Mouse (Mus musculus) forebrain, embryonic 15.5 days (tissue): ENCODE data around the gene Mtln. TPM values are rescaled to one million over a fixed set of nuclear protein-coding genes. Genes with fewer than 3 reads are reported as not detected.

ENCODE experiments used
- ATAC-seq: fragments of 200-750 bp; cut with Nextera tagmentation; replicated peaks from 2 replicates; pipeline ENCODE4 v1.8.0; 2017; ENCODE audit warnings: mild to moderate bottlenecking, moderate TSS enrichment, moderate library complexity
- H3K27ac ChIP-seq: fragments of 300-500 bp; sonication (generic); replicated peaks from 2 replicates; pipeline ENCODE4 v1.5.1; 2015; ENCODE audit warnings: mild to moderate bottlenecking, inconsistent platforms
- H3K27me3 ChIP-seq: fragments of 300-500 bp; sonication (generic); 2 replicates; pipeline ENCODE4 v1.6.1; 2015; ENCODE audit warnings: inconsistent platforms
- H3K36me3 ChIP-seq: fragments of 300-500 bp; sonication (generic); 2 replicates; pipeline ENCODE4 v1.6.1; 2015; ENCODE audit warnings: mild to moderate bottlenecking, inconsistent platforms
- H3K4me1 ChIP-seq: fragments of 300-500 bp; sonication (generic); 2 replicates; pipeline ENCODE4 v1.6.1; 2015; ENCODE audit warnings: inconsistent platforms
- H3K4me2 ChIP-seq: fragments of 300-500 bp; sonication (generic); replicated peaks from 2 replicates; pipeline ENCODE4 v1.6.1; 2015; ENCODE audit warnings: mild to moderate bottlenecking, inconsistent platforms
- H3K4me3 ChIP-seq: fragments of 300-500 bp; sonication (generic); 2 replicates; pipeline ENCODE4 v1.5.1; 2015; ENCODE audit warnings: mild to moderate bottlenecking, inconsistent platforms
- H3K9ac ChIP-seq: fragments of 300-500 bp; sonication (generic); replicated peaks from 2 replicates; pipeline ENCODE4 v1.6.1; 2015; ENCODE audit warnings: mild to moderate bottlenecking, inconsistent platforms
- H3K9me3 ChIP-seq: fragments of 300-500 bp; sonication (generic); 2 replicates; pipeline ENCODE4 v1.6.1; 2016; ENCODE audit warnings: inconsistent platforms
- WGBS: fragments of 180-500 bp; shearing (Covaris S2); methylation state at CpG from one replicate; pipeline ENCODE4 v1.1.7; 2015; ENCODE audit warnings: mixed read lengths; 5-methylcytosine and 5-hydroxymethylcytosine counted together
- polyA plus RNA-seq: library from polyadenylated mRNA; unstranded; fragments of >200 nt; fragmentation: Nextera tagmentation; extraction: Ambion mirVana; gene quantifications from 2 replicates; pipeline ENCODE4 v1.2.1, GENCODE M21; 2015

Gene Mtln
- polyA plus RNA-seq, 1 experiment from 2014 or later: 31.8 TPM

DNA sequence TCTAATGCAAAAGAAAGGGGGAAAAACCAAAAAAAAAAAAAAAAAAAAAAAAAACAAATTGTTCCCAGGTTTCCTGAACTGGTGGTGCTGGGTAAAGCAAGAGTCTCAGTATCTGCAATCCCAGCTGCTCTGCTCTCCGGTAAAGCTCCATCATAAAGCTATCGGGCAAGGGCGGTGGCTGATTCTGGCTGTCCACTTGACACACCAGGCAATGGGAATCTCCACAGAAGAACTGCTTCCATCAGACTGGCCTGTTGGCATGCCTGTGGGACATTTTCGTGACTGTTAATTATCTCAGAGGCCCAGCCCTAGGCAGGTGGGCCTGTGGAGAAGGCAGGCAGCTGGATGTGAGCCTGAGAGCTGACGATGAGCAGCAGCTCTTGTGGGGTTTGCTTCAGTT, 13.8 kb downstream of the Mtln start:
- no peaks in the 10 kb centered on the region for H3K9me3 ChIP-seq
- H3K4me1 ChIP-seq: peaks cover 7% of the 10 kb centered on the region
- H3K4me3 ChIP-seq: no peak overlapping the region
- H3K9ac ChIP-seq: no peak overlapping the region
- 90% methylated on average over 5 of the region's 5 CpGs for WGBS
- H3K4me2 ChIP-seq: no peak overlapping the region
- no peaks in the 10 kb centered on the region for H3K27me3 ChIP-seq
- H3K36me3 ChIP-seq: peaks cover 4% of the 10 kb centered on the region; the same call in 1 of the 2 replicates
- H3K27ac ChIP-seq: no peak overlapping the region
- no peak for ATAC-seq

DNA sequence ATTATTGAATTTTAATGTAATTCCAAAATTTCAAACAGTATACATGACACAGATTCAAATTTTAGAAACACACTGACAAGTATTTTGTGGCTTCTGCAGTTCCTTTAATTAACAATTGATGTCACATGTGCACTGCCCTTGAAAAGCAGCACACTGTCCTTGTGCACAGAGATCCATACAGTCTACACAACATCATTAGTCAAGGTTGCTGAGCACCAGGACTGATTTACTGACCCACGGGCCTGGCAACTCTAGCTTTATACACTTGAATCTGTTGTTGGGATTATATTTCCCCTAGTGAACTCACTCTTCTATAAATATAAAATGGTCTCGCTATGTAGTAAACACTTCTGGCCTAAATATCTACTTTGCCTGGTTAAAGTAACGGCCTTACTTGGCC, 17.3 kb downstream of the Mtln start:
- Histone ChIP-seq H3K27ac (no peak overlapping the region), H3K4me3 (no peak overlapping the region), H3K9me3 (no peaks in the 10 kb centered on the region), H3K36me3 (peaks cover 13% of the 10 kb centered on the region; the same call in 1 of the 2 replicates), H3K4me1 (peaks cover 7% of the 10 kb centered on the region), H3K9ac (no peak overlapping the region), H3K4me2 (no peak overlapping the region), H3K27me3 (no peaks in the 10 kb centered on the region)
- ATAC-seq: no peak
- WGBS: 58% methylated on average over 3 of the region's 3 CpGs

DNA sequence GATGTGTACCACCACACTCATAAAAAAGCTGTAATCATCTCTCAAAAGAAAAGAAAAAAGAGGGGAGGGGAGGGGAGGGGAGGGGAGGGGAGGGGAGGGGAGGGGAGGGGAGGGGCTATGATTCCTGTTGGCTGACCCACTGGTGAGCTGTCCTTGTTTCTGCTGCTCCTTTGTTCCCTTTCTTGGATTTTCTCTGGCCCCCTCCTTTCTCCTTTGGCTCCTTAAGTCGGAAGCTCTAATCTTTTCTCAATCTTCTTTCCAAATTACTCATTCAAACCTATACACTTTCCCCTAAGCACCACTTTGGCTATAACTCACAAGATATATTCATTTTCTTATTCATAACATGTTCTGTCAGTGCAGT, 17.7 kb downstream of the Mtln start:
- WGBS: 0% methylated on average over 1 of the region's 1 CpGs

DNA sequence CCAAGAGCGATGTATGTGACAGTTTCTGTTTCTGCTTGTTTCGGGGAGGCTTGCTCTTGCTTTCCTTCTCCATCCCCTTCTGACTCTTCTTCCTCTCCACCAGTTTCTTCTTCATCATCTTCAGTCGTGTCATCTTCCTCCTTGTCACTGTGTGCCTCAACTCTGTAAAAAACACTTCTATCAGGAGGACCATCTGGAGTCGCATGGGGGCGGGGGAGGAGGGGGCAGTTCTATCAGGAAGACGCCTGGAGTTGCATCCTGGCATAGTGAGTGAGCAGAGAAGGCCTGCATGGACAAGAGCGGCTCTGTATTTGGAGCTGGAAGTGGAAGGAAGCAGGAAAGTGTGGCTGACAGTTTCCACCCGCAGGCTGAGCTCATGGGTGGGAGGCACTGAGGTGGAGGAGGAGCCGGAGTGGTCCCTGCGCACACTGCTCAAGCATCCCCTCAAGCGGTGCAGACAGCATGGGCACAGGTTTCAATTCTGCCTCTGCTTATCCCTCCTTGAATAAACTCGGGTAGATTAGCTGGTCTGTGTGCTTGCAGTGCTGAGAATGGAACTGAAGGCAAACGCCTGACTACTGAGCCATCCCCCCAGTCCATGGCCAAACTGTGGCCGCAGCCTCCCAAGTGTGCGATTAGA, 18.2 kb downstream of the Mtln start:
- WGBS: 25% methylated on average over 15 of the region's 15 CpGs
- peaks cover 20% of the 10 kb centered on the region; the same call in 1 of the 2 replicates for H3K36me3 ChIP-seq
- 0 out of 2 replicates have a peak overlapping the region, but pooled peaks have one; percentile 13 for H3K4me3 ChIP-seq
- no peaks in the 10 kb centered on the region for H3K9me3 ChIP-seq
- peak overlapping the region; percentile 23; the same call in 1 of the 2 replicates for H3K4me2 ChIP-seq
- peaks cover 7% of the 10 kb centered on the region for H3K4me1 ChIP-seq
- peak overlapping the region; percentile 56 for H3K27ac ChIP-seq
- no peaks in the 10 kb centered on the region for H3K27me3 ChIP-seq
- H3K9ac ChIP-seq: no peak overlapping the region
- peak; percentile 61; the same call in 1 of the 2 replicates for ATAC-seq

More for the DNA sequence above, 17.7 kb downstream of the Mtln start:
- no peak for ATAC-seq
- H3K4me2 ChIP-seq: no peak overlapping the region
- no peaks in the 10 kb centered on the region for H3K9me3 ChIP-seq
- H3K9ac ChIP-seq: no peak overlapping the region
- H3K36me3 ChIP-seq: peaks cover 18% of the 10 kb centered on the region; the same call in 1 of the 2 replicates
- no peak overlapping the region for H3K4me3 ChIP-seq
- peaks cover 7% of the 10 kb centered on the region for H3K4me1 ChIP-seq
- H3K27ac ChIP-seq: no peak overlapping the region
- H3K27me3 ChIP-seq: no peaks in the 10 kb centered on the region

DNA sequence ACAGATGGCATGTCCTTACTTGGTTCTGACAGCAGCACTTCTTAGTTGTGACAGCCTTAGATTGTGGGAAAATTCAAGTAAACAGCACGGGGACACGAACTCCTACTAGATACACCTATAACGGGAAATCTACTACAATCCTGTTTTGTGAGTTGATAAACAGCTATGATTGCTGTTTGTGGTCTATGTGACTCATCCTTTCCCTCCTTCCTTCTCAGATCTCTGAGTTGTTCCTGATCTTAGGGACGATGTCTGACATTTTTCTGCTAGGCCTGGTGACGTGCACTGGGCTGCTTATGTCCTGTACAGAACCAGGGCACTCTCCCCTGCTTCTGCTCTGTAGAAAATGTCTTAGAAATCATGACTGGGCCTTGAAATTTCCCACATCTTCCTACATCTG, 30.7 kb downstream of the Mtln start:
- peaks cover 10% of the 10 kb centered on the region for H3K4me1 ChIP-seq
- H3K9me3 ChIP-seq: no peaks in the 10 kb centered on the region
- WGBS: 93% methylated on average over 5 of the region's 5 CpGs
- H3K27me3 ChIP-seq: no peaks in the 10 kb centered on the region
- no peak overlapping the region for H3K9ac ChIP-seq
- H3K27ac ChIP-seq: no peak overlapping the region
- H3K4me3 ChIP-seq: no peak overlapping the region
- peaks cover 17% of the 10 kb centered on the region; the same call in 1 of the 2 replicates for H3K36me3 ChIP-seq
- no peak for ATAC-seq
- no peak overlapping the region for H3K4me2 ChIP-seq

DNA sequence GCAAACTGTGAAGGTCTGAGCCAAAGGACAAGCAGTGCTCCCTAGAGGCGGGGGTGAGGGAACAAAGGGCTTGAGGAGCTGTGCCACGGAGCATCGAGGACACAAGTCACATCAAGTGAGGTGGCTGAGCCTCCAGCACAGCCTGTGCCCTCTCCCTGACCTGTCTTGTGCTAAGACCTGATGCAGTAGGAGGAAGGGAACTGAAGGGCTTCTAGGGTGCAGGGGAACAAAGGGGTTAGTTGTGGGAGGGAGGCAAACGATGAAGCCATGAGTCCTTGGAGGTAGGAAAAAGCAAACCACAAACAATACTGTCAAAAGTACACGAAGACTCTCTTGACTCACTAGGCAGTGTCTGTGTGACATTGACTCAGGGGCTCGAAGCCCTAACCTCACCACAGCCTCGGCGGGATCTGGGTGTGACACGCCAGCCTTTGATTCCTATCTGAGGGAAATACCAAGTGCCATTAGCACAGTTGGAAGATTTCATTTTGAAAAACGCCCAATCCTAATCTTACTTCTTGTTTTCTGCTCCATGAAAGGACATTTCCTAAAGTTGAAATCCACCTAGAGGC, 31.8 kb downstream of the Mtln start:
- Histone ChIP-seq H3K4me1 (peaks cover 10% of the 10 kb centered on the region), H3K9me3 (no peaks in the 10 kb centered on the region), H3K36me3 (peaks cover 17% of the 10 kb centered on the region; the same call in 1 of the 2 replicates), H3K27ac (no peak overlapping the region), H3K27me3 (no peaks in the 10 kb centered on the region), H3K9ac (no peak overlapping the region), H3K4me3 (no peak overlapping the region), H3K4me2 (no peak overlapping the region)
- ATAC-seq: no peak
- WGBS: 82% methylated on average over 10 of the region's 10 CpGs

DNA sequence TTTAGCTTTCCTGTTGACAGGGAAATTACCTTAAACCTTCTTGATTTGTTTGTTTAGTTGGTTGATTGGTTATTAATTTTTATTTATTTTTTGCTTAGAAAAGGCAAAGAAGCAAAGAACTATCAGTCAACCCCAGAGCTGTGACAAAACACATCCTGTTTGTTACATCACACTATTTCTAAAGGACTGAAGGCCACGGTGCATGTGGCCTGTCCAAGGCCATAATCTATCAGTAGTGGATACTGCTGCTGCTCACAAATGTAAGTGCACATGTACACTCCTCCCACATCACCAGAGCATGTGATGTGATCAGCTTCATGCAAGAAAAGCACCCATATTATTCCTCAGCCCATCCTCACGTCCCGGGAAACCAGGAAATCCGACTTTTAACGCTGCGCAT, 32.3 kb downstream of the Mtln start:
- H3K27me3 ChIP-seq: no peaks in the 10 kb centered on the region
- H3K36me3 ChIP-seq: peaks cover 17% of the 10 kb centered on the region; the same call in 1 of the 2 replicates
- H3K4me3 ChIP-seq: no peak overlapping the region
- H3K9me3 ChIP-seq: no peaks in the 10 kb centered on the region
- no peak overlapping the region for H3K4me2 ChIP-seq
- 95% methylated on average over 6 of the region's 6 CpGs for WGBS
- no peak overlapping the region for H3K27ac ChIP-seq
- no peak for ATAC-seq
- peaks cover 10% of the 10 kb centered on the region for H3K4me1 ChIP-seq
- no peak overlapping the region for H3K9ac ChIP-seq

DNA sequence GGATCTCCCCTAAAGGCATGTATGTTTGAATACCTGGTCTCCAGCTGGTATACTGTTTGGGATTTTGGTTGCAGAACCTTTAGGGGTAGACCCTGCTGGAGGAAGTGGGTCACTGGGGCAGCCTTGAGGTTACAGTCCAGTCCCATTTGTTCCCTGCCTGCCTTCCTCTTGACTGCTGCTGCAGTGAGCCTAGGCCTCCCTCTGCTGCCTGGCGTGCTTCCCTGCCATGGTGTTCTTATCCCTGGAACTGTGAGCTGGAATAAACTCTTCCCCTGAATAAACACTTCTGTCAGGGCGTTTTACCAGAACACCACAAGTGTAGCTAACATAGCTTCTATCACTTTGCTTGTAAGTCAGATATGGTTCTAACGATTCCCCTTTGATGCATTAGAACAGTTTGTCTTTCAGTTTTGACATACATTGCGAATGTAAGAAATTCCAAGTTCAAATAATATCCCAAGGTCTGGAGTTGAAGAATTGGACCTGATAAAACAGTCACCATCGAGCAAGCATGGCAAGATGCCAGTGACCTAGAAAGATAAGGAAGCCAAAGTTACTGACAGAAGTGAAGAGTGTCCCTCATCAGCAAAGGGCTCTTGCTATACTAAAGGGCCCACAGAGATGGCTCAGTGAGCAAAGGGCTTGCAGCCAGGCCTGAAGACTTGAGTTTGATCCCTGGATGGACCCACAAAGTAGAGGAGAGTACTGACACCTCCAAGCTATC, 33.0 kb downstream of the Mtln start:
- Histone ChIP-seq H3K4me3 (no peak overlapping the region), H3K27me3 (no peaks in the 10 kb centered on the region), H3K9me3 (no peaks in the 10 kb centered on the region), H3K4me2 (no peak overlapping the region), H3K9ac (no peak overlapping the region), H3K4me1 (peaks cover 10% of the 10 kb centered on the region), H3K27ac (no peak overlapping the region), H3K36me3 (peaks cover 17% of the 10 kb centered on the region; the same call in 1 of the 2 replicates)
- 86% methylated on average over 5 of the region's 5 CpGs for WGBS
- ATAC-seq: no peak

DNA sequence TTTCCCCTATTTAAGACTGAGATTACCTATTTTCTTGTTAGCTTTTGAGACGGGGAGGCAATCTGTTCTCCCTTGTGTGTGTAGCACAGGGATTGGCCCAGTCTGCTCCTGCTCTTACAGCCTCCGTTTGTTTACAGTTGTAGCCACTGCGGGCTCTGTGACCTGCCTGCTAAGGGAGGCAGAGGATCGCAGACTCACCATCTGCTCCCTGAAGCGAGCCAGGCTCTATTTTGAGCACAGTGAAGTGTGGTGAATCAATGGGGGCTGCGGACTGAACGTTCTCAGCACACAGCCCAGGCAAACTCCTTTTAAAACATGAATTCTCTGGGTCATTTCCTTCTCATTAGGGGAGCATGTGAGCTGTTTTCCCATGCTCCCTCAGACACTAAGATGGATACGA, 35.1 kb downstream of the Mtln start:
- Histone ChIP-seq H3K9ac (no peak overlapping the region), H3K27ac (peak overlapping the region; percentile 61)
- peak; percentile 75 for ATAC-seq

DNA sequence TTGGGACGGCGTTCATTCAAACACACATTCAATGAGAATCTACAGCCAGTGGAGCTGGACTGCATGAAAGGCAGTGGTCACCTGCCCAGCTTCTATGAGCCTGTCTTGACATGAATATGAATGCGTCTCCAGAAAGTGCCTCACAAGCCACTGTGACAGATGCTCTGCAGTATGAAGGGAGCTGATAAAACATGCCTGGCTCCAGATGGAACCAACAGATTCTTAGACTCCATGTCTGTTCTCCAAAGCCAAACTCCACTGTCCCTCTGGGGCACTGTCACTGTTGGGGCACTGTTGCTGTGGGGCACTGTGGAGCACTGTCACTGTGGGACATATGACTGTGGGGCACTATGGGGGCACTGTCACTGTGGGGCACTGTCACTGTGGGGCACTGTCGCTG, 38.2 kb downstream of the Mtln start:
- no peaks in the 10 kb centered on the region for H3K36me3 ChIP-seq
- peaks cover 10% of the 10 kb centered on the region for H3K4me1 ChIP-seq
- no peak overlapping the region for H3K27ac ChIP-seq
- ATAC-seq: peak; percentile 66
- no peak overlapping the region for H3K9ac ChIP-seq
- 90% methylated on average over 4 of the region's 4 CpGs for WGBS
- no peak overlapping the region for H3K4me3 ChIP-seq
- no peak overlapping the region for H3K4me2 ChIP-seq
- no peaks in the 10 kb centered on the region for H3K27me3 ChIP-seq
- no peaks in the 10 kb centered on the region for H3K9me3 ChIP-seq

More for the DNA sequence above, 35.1 kb downstream of the Mtln start:
- H3K36me3 ChIP-seq: peaks cover 9% of the 10 kb centered on the region; the same call in 1 of the 2 replicates
- no peaks in the 10 kb centered on the region for H3K9me3 ChIP-seq
- H3K4me1 ChIP-seq: peaks cover 10% of the 10 kb centered on the region
- H3K4me3 ChIP-seq: no peak overlapping the region
- 49% methylated on average over 8 of the region's 8 CpGs for WGBS
- H3K27me3 ChIP-seq: no peaks in the 10 kb centered on the region
- H3K4me2 ChIP-seq: no peak overlapping the region

DNA sequence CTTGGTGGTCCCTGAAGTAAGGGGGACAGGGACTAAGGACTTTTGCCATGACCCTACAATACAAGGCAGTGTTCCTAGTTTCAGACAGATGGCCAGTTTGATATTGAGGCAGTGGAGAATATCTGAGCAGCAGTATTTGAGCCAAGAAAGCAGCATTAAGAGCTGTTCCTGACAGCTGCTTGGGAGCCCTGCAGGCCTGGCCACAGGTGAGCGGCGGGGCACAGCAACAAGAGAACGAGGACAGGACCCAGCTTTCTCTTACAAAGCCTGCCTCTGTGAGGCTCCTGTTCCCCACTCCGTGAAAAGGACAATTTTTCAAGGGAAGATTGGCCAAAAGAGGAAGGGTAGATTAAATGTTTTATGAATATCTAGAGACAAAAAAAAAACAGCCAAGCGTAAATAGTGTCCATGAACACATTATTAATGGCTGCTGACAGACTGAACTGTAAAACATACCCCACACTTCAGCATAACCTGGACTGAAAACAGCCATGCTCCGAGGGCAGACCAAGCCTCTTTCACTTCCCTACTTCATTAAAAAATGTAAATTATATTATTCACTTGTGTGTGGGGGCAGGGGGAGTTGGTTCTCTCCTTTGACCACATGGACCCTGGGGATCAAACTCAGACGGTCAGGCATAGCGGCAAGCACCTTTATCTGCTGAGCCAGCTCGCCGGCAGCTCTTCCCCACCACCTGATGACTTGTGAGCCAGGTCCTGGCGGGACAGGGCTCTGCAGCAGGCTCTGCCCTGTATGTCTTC, 40.3 kb downstream of the Mtln start:
- Histone ChIP-seq H3K27me3 (no peaks in the 10 kb centered on the region), H3K9ac (no peak overlapping the region), H3K4me2 (no peak overlapping the region), H3K9me3 (no peaks in the 10 kb centered on the region), H3K4me1 (peaks cover 3% of the 10 kb centered on the region; the same call in 1 of the 2 replicates), H3K4me3 (no peak overlapping the region), H3K36me3 (no peaks in the 10 kb centered on the region), H3K27ac (no peak overlapping the region)
- no peak for ATAC-seq
- WGBS: 80% methylated on average over 11 of the region's 11 CpGs
